Mouse (Mus musculus) stomach, embryonic 16.5 days (tissue): ENCODE results near the gene 1700001C19Rik. TPM values are rescaled to one million over a fixed set of nuclear protein-coding genes. Genes with fewer than 3 reads are reported as not detected.

Experiments
- ATAC-seq: fragments of 200-750 bp; cut with Nextera tagmentation; 2 replicates; pipeline ENCODE4 v1.8.0; 2017; ENCODE audit warnings: moderate number of reproducible peaks, moderate TSS enrichment; ENCODE audit not compliant: insufficient read depth, low FRiP score
- H3K27ac ChIP-seq: fragments of 300-500 bp; sonication (generic); 2 replicates; pipeline ENCODE4 v1.5.1; 2014; ENCODE audit warnings: low read length
- H3K27me3 ChIP-seq: fragments of 300-500 bp; sonication (generic); 2 replicates; pipeline ENCODE4 v1.6.1; 2014; ENCODE audit warnings: low read length, control low read depth, mixed read lengths; ENCODE audit not compliant: control insufficient read depth, insufficient read depth
- H3K36me3 ChIP-seq: fragments of 300-500 bp; sonication (generic); 2 replicates; pipeline ENCODE4 v1.6.1; 2014; ENCODE audit warnings: low read length; ENCODE audit not compliant: control insufficient read depth, insufficient read depth
- H3K4me1 ChIP-seq: fragments of 300-500 bp; sonication (generic); 2 replicates; pipeline ENCODE4 v1.6.1; 2014; ENCODE audit warnings: low read length, control low read depth, mixed read lengths; ENCODE audit not compliant: control insufficient read depth, insufficient read depth
- H3K4me2 ChIP-seq: fragments of 300-500 bp; sonication (generic); 2 replicates; pipeline ENCODE4 v1.6.1; 2014; ENCODE audit warnings: low read depth, low read length, mixed read lengths
- H3K4me3 ChIP-seq: fragments of 300-500 bp; sonication (generic); replicated peaks from 2 replicates; pipeline ENCODE4 v1.5.1; 2014; ENCODE audit warnings: mild to moderate bottlenecking, low read length
- H3K9ac ChIP-seq: fragments of 300-500 bp; sonication (generic); 2 replicates; pipeline ENCODE4 v1.6.1; 2014; ENCODE audit warnings: low read length
- H3K9me3 ChIP-seq: fragments of 300-500 bp; sonication (generic); replicated peaks from 2 replicates; pipeline ENCODE4 v1.6.1; 2016; ENCODE audit warnings: low read length, control low read depth; ENCODE audit not compliant: control insufficient read depth
- WGBS: fragments of 180-500 bp; shearing (Covaris S2); extraction: QIAGEN DNeasy Blood & Tissue Kit; methylation state at CpG from one replicate; pipeline ENCODE4 v1.1.7; 2014; 5-methylcytosine and 5-hydroxymethylcytosine counted together
- polyA plus RNA-seq: library from polyadenylated mRNA; unstranded; fragments of >200 nt; fragmentation: Nextera tagmentation; extraction: Ambion mirVana; gene quantifications from 2 replicates; pipeline ENCODE4 v1.2.1, GENCODE M21; 2015

The 1700001C19Rik gene
- polyA plus RNA-seq, 1 experiment from 2014 or later = 0.21 TPM

- Histone ChIP-seq H3K27ac (no peak within 1 kb of the TSS), H3K9ac (no peak within 1 kb of the TSS), H3K4me2 (no peak within 1 kb of the TSS), H3K9me3 (no peaks in the 10 kb centered on the region), H3K27me3 (no peaks in the 10 kb centered on the region), H3K36me3 (no peaks in the 10 kb centered on the region), H3K4me1 (peaks cover 3% of the 10 kb centered on the region; the same call in 1 of the 2 replicates), H3K4me3 (no peak within 1 kb of the TSS)
- ATAC-seq = no peak
- WGBS = 57% methylated on average over 10 of the region's 10 CpGs
Measured at GRCm38 (mm10) chr17:47400451-47400850, 36.7 kb downstream of the 1700001C19Rik start, which contains the start of gene Guca1a. Guca1a (minus strand) TSS chr17:47400584.

GRCm38 (mm10) chr17:47399091-47399490 is 38.1 kb downstream of the 1700001C19Rik start:
- no peaks in the 10 kb centered on the region for H3K9me3 ChIP-seq

DNA sequence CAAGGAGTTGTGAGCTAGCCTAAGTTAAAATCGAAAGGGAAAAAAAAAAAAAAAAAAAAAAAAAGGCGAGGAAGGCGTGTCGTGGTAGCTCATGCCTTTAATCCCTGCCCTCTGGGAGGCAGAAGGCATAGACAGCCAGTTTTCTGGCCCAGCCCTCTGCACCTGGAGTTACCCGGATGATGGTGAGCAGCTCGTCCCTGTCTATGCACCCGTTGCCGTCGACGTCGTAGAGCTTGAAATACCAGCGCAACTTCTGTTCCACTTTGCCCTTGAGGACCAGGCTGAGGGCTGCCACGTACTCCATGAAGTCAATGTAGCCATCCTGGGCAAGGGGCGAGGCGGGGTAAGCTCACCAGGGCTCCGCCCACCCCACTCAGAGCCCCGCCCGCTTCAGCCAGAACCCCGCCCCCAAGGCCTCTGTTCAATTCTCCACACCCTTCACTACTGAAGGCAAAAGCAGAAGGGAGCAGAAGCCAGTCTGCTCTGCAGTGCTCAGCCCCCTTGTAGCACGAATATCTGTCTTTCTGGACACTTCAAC is 41.7 kb downstream of the 1700001C19Rik start:
- Histone ChIP-seq H3K27ac (0 out of 2 replicates have a peak overlapping the region, but pooled peaks have one; percentile 47), H3K4me2 (peak overlapping the region; percentile 64), H3K4me1 (peaks cover 8% of the 10 kb centered on the region), H3K9me3 (no peaks in the 10 kb centered on the region), H3K27me3 (no peaks in the 10 kb centered on the region), H3K9ac (peak overlapping the region; percentile 66), H3K36me3 (no peaks in the 10 kb centered on the region), H3K4me3 (peak overlapping the region; percentile 47)
- ATAC-seq = peak; percentile 92
- WGBS = 3% methylated on average over 20 of the region's 20 CpGs

More at GRCm38 (mm10) chr17:47399091-47399490, 38.1 kb downstream of the 1700001C19Rik start:
- Histone ChIP-seq H3K27ac (no peak overlapping the region), H3K9ac (no peak overlapping the region), H3K27me3 (no peaks in the 10 kb centered on the region), H3K36me3 (no peaks in the 10 kb centered on the region), H3K4me3 (no peak overlapping the region), H3K4me2 (no peak overlapping the region), H3K4me1 (peaks cover 8% of the 10 kb centered on the region)
- 78% methylated on average over 8 of the region's 8 CpGs for WGBS
- ATAC-seq = no peak

DNA sequence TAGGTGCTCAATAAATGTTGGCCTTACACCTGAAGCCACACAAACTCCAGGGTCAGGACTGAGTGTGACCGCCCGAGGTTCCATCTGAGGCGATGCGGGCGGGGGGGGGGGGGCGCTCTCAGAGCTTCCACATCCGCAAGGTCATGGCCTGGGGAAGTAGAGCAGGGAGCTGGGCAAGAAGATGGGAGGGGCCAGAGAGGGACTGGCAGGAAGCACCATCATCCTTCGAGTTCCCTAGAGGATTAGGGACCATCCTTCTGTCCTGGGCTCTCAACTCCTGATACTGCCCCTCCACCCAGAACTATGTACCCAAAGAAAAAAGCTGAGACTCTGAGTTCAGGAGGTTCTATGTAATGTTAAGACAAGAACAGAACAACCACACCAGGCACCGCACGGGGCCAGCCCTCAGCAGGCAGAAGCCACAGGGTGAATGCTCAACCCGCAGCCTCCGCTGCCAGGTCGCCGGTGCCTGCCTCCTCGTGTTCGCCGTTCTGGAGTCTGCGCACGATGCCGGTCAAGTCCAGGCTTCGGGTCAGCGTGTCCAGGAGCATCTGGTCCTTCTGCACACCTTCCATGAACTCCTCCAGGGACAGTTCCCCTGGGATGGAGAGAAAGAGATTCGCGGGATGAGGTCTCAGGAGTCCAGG is 42.8 kb downstream of the 1700001C19Rik start:
- Histone ChIP-seq H3K9ac (peak overlapping the region; percentile 66), H3K4me2 (peak overlapping the region; percentile 64)
- ATAC-seq = no peak

GRCm38 (mm10) chr17:47386649-47387048 is 50.5 kb downstream of the 1700001C19Rik start:
- Histone ChIP-seq H3K4me1 (no peaks in the 10 kb centered on the region), H3K4me3 (no peak overlapping the region), H3K36me3 (0 out of 2 replicates have a peak, but pooled peaks cover 3% of the 10 kb centered on the region), H3K9me3 (0 out of 2 replicates have a peak, but pooled peaks cover 3% of the 10 kb centered on the region), H3K4me2 (no peak overlapping the region), H3K9ac (no peak overlapping the region), H3K27me3 (no peaks in the 10 kb centered on the region), H3K27ac (no peak overlapping the region)
- WGBS = 54% methylated on average over 4 of the region's 4 CpGs
- peak; percentile 33; the same call in 1 of the 2 replicates for ATAC-seq

More for the DNA sequence above, 42.8 kb downstream of the 1700001C19Rik start:
- Histone ChIP-seq H3K4me1 (peaks cover 8% of the 10 kb centered on the region), H3K27me3 (no peaks in the 10 kb centered on the region), H3K36me3 (no peaks in the 10 kb centered on the region), H3K27ac (no peak overlapping the region), H3K9me3 (no peaks in the 10 kb centered on the region), H3K4me3 (peak overlapping the region; percentile 47)
- WGBS = 19% methylated on average over 24 of the region's 24 CpGs

- Histone ChIP-seq H3K27ac (no peak within 1 kb of the TSS), H3K9ac (no peak within 1 kb of the TSS), H3K27me3 (no peaks in the 10 kb centered on the region), H3K4me3 (no peak within 1 kb of the TSS), H3K4me2 (no peak within 1 kb of the TSS), H3K36me3 (0 out of 2 replicates have a peak, but pooled peaks cover 3% of the 10 kb centered on the region), H3K4me1 (no peaks in the 10 kb centered on the region), H3K9me3 (0 out of 2 replicates have a peak, but pooled peaks cover 3% of the 10 kb centered on the region)
- ATAC-seq = no peak
- WGBS = 31% methylated on average over 10 of the region's 10 CpGs
Measured at GRCm38 (mm10) chr17:47385145-47385544, 52.0 kb downstream of the 1700001C19Rik start, which contains the start of gene Guca1b. Guca1b (plus strand) TSS chr17:47385393.

- 88% methylated on average over 3 of the region's 3 CpGs for WGBS
- no peaks in the 10 kb centered on the region for H3K4me1 ChIP-seq
Measured at GRCm38 (mm10) chr17:47384064-47384463, 53.1 kb downstream of the 1700001C19Rik start.

GRCm38 (mm10) chr17:47383266-47383665 is 53.9 kb downstream of the 1700001C19Rik start:
- Histone ChIP-seq H3K4me1 (no peaks in the 10 kb centered on the region), H3K27ac (no peak overlapping the region), H3K36me3 (0 out of 2 replicates have a peak, but pooled peaks cover 6% of the 10 kb centered on the region), H3K4me2 (no peak overlapping the region), H3K27me3 (no peaks in the 10 kb centered on the region), H3K9ac (no peak overlapping the region), H3K9me3 (0 out of 2 replicates have a peak, but pooled peaks cover 3% of the 10 kb centered on the region), H3K4me3 (no peak overlapping the region)
- 80% methylated on average over 4 of the region's 4 CpGs for WGBS
- ATAC-seq = no peak

More at GRCm38 (mm10) chr17:47384064-47384463, 53.1 kb downstream of the 1700001C19Rik start:
- no peaks in the 10 kb centered on the region for H3K27me3 ChIP-seq
- no peak overlapping the region for H3K27ac ChIP-seq
- 0 out of 2 replicates have a peak, but pooled peaks cover 3% of the 10 kb centered on the region for H3K36me3 ChIP-seq
- ATAC-seq = no peak
- H3K4me3 ChIP-seq = no peak overlapping the region
- H3K9me3 ChIP-seq = 0 out of 2 replicates have a peak, but pooled peaks cover 3% of the 10 kb centered on the region
- no peak overlapping the region for H3K9ac ChIP-seq
- H3K4me2 ChIP-seq = no peak overlapping the region

- Histone ChIP-seq H3K4me3 (no peak overlapping the region), H3K9me3 (0 out of 2 replicates have a peak, but pooled peaks cover 3% of the 10 kb centered on the region), H3K27ac (no peak overlapping the region), H3K36me3 (0 out of 2 replicates have a peak, but pooled peaks cover 6% of the 10 kb centered on the region), H3K27me3 (no peaks in the 10 kb centered on the region), H3K9ac (no peak overlapping the region), H3K4me1 (no peaks in the 10 kb centered on the region), H3K4me2 (no peak overlapping the region)
- no peak for ATAC-seq
- WGBS = 90% methylated on average over 11 of the region's 11 CpGs
Measured at GRCm38 (mm10) chr17:47381917-47382316, 55.3 kb downstream of the 1700001C19Rik start.
